Mouse (Mus musculus) ES-E14 (cell line): ENCODE data around the gene H2-DMa. TPM values are rescaled to one million over a fixed set of nuclear protein-coding genes. Genes with fewer than 3 reads are reported as not detected.

Source experiments
- DNase-seq: peaks from one replicate; pipeline ENCODE4 v3.0.0-alpha.2; 2013; ENCODE audit warnings: low read depth, low spot score
- H3K27ac ChIP-seq: 2 replicates; pipeline ENCODE4 v1.5.1; 2012; ENCODE audit warnings: low read depth, mild to moderate bottlenecking, low read length, moderate library complexity, mixed read lengths; ENCODE audit not compliant: poor library complexity, insufficient read depth, severe bottlenecking
- H3K36me3 ChIP-seq: 2 replicates; pipeline ENCODE4 v1.6.1; 2012; ENCODE audit warnings: mild to moderate bottlenecking, low read length, moderate library complexity, mixed read lengths; ENCODE audit not compliant: control insufficient read depth, poor library complexity, insufficient read depth, severe bottlenecking
- H3K4me1 ChIP-seq, 2 experiments: fragments of 150-350 bp in 1 of 2; sonication (generic) in 1 of 2; 2 replicates each; pipeline ENCODE4 v1.6.1; 2012; ENCODE audit warnings: low read length in 2 of 2, mild to moderate bottlenecking in 1 of 2, mixed read lengths in 1 of 2; ENCODE audit not compliant: control insufficient read depth in 2 of 2, insufficient read depth in 2 of 2, poor library complexity in 1 of 2
- H3K4me3 ChIP-seq, 2 experiments: fragments of 150-350 bp in 1 of 2; sonication (generic) in 1 of 2; 2 replicates each; pipeline ENCODE4 v1.5.1; 2012; ENCODE audit warnings: low read length in 2 of 2, low read depth in 1 of 2, mild to moderate bottlenecking in 1 of 2, mixed read lengths in 1 of 2; ENCODE audit not compliant: insufficient read depth in 1 of 2, poor library complexity in 1 of 2, severe bottlenecking in 1 of 2
- H3K9ac ChIP-seq: 2 replicates; pipeline ENCODE4 v1.6.1; 2012; ENCODE audit warnings: low read depth, mild to moderate bottlenecking, low read length, mixed read lengths; ENCODE audit not compliant: poor library complexity, insufficient read depth, severe bottlenecking
- H3K9me3 ChIP-seq: fragments of 150-350 bp; sonication (generic); 2 replicates; pipeline ENCODE4 v1.6.1; 2012; ENCODE audit warnings: low read depth, mild to moderate bottlenecking, low read length; ENCODE audit not compliant: control insufficient read depth, insufficient read depth
- CHD2 ChIP-seq: IDR thresholded peaks from 2 replicates; pipeline ENCODE4 v1.6.1; 2014; ENCODE audit warnings: mild to moderate bottlenecking, low read depth, low read length, inconsistent platforms
- HCFC1 ChIP-seq: IDR thresholded peaks from 2 replicates; pipeline ENCODE4 v1.6.1; 2012; ENCODE audit warnings: low read length, inconsistent platforms, borderline replicate concordance; ENCODE audit not compliant: insufficient read depth
- MAFK ChIP-seq: IDR thresholded peaks from 2 replicates; pipeline ENCODE4 v1.6.1; 2014; ENCODE audit warnings: mild to moderate bottlenecking, low read depth, low read length, inconsistent platforms; ENCODE audit not compliant: insufficient read depth
- ZC3H11A ChIP-seq: IDR thresholded peaks from 2 replicates; pipeline ENCODE4 v1.6.1; 2012; ENCODE audit warnings: low read depth, mild to moderate bottlenecking, inconsistent platforms, low read length, borderline replicate concordance
- ZNF384 ChIP-seq: IDR thresholded peaks from 2 replicates; pipeline ENCODE4 v1.6.1; 2012; ENCODE audit warnings: low read depth, low read length, inconsistent platforms
- in situ Hi-C, 2 experiments: fragments of 600-800 bp; cut with MboI; formaldehyde crosslinking; loops; one replicate each; pipeline ENCODE4 v1.15.1; 2025; ENCODE audit warnings: low sequenced_read_pairs in 2 of 2, inconsistent platforms in 1 of 2; ENCODE audit not compliant: unreplicated experiment in 2 of 2
- total RNA-seq: library from RNA; depleted of rRNA; stranded (reverse); fragments of 300-350 nt; gene quantifications from 2 replicates; pipeline ENCODE4 v1.2.3, GENCODE M21; 2012

The H2-DMa gene
- total RNA-seq, 1 experiment, result 18.5 TPM

DNA sequence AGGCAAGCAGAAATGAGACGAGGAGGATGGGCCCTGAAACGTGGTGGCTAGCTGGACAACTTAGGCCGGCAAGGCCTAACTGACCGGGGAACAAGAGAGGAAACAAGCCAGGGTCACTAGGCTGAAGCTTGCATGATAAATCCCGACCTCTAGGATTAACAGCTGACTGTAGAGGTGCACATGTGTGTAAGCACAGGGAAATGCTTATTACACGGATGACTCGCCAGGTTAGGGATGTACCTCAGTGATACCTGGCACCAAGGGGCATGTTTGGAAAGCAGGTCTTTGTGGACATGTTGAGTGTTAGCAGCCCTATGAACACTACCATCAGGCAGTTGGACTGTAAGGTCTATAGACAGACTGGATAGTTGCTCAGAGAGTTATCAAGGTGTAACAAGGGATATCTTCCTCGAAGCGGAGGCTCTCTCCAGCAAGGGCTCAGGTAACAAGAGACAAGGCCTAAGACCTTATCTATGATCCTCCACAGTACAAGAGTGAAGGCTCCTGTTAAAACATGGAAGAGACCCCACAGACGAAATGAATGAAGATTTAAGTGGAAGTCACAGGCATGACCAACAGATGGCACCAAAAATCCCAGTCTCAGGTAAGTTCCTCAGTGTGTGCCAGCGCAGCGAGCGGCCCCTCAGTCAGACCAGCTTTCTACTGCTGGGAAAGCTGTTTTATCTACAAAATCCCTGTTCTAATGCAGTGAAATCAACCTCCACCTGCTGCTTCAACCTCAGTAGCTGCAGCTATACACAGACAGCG is 10.1 kb upstream of the H2-DMa start:
- H3K4me1 ChIP-seq, result peaks cover 0 to 2% of the 10 kb centered on the region in 2 experiments; a peak in 1 of 4 replicates
- no peak overlapping the region for H3K27ac ChIP-seq
- H3K9ac ChIP-seq, result no peak overlapping the region
- in situ Hi-C loops, result no loop called here
- H3K4me3 ChIP-seq, result no peak overlapping the region
- H3K36me3 ChIP-seq, result peaks cover 36% of the 10 kb centered on the region
- TF ChIP-seq MAFK, result no peak
- no peak for TF ChIP-seq CHD2
- no peak; the same call in 1 of the 2 replicates for TF ChIP-seq ZNF384
- no peak for TF ChIP-seq HCFC1
- TF ChIP-seq ZC3H11A, result no peak
- DNase-seq, result no peak
- no peaks in the 10 kb centered on the region for H3K9me3 ChIP-seq

DNA sequence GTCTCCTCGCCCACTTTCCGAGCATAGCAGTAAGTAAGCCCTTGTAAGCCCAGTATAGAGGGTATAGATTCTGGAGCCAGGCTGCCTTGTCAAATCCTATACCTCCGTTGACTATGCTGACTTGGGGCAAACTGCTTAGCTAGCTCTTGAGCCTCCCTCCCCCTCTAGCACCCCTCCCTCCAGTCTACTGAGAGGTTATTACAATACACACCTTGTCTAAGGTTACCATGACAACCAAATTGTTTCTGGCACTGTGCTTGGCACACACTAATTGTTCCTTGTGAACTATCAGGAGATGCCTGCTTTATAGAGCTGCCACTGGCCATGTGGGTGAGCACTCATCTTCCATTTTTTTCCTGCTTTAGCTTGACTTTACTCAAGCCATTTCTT is 9.5 kb upstream of the H2-DMa start:
- no peak for DNase-seq
- TF ChIP-seq ZC3H11A, result no peak
- TF ChIP-seq HCFC1, result no peak
- no peak for TF ChIP-seq MAFK
- no peak for TF ChIP-seq CHD2
- no peak for TF ChIP-seq ZNF384
- no peak overlapping the region for H3K9ac ChIP-seq
- H3K36me3 ChIP-seq, result peaks cover 42% of the 10 kb centered on the region
- no peak overlapping the region for H3K4me3 ChIP-seq
- no peak overlapping the region for H3K27ac ChIP-seq
- in situ Hi-C loops, result no loop called here
- no peaks in the 10 kb centered on the region for H3K9me3 ChIP-seq
- peaks cover 0 to 2% of the 10 kb centered on the region in 2 experiments; a peak in 1 of 4 replicates for H3K4me1 ChIP-seq

DNA sequence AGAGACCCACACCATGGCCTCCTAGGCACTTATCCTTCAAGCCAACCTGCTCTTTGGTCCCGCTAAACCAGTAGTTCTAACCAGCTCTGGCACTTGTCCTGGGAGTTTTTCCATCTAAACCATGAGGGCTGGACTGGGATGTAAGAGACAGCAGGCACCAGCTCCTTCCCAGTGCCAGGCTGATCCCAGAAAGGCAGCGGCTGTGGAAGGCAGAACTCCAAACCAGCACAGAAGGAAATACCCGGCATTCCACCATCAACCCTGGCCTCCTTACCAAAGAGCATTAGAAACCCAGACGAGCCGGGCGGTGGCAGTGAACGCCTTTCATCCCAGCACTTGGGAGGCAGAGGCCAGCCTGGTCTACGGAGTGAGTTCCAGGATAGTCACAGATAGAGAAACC is 9.0 kb upstream of the H2-DMa start:
- in situ Hi-C loops, result no loop called here
- Histone ChIP-seq H3K36me3 (peaks cover 47% of the 10 kb centered on the region), H3K4me3 (no peak overlapping the region)

GRCm38 (mm10) chr17:34114114-34114513 is 5.2 kb upstream of the H2-DMa start:
- in situ Hi-C loops, result no loop called here

More for the DNA sequence above, 9.0 kb upstream of the H2-DMa start:
- TF ChIP-seq ZNF384 (no peak), MAFK (no peak), CHD2 (no peak), ZC3H11A (no peak), HCFC1 (no peak)
- no peak overlapping the region for H3K9ac ChIP-seq
- H3K27ac ChIP-seq, result no peak overlapping the region
- H3K4me1 ChIP-seq, result peaks cover 0 to 2% of the 10 kb centered on the region in 2 experiments; a peak in 1 of 4 replicates
- DNase-seq, result no peak
- H3K9me3 ChIP-seq, result no peaks in the 10 kb centered on the region

More at GRCm38 (mm10) chr17:34114114-34114513, 5.2 kb upstream of the H2-DMa start:
- no peak for TF ChIP-seq HCFC1
- no peak for DNase-seq
- Histone ChIP-seq H3K9me3 (no peaks in the 10 kb centered on the region), H3K4me3 (no peak overlapping the region), H3K9ac (no peak overlapping the region), H3K36me3 (peaks cover 80% of the 10 kb centered on the region), H3K27ac (no peak overlapping the region), H3K4me1 (peaks cover 0 to 2% of the 10 kb centered on the region in 2 experiments; a peak in 1 of 4 replicates)
